Mouse (Mus musculus): ENCODE data around the gene S1pr5.

- TF ChIP-seq CTCF (IDR thresholded peaks at IDR 0.05) (no peak), EP300 (IDR thresholded peaks at IDR 0.05) (no peak)
These were observed 3.0 kb upstream of the S1pr5 start for GRCm38 (mm10) chr9:21251116-21251735.

Data from lung, postnatal 0 days (tissue).